Mouse (Mus musculus) granulocyte monocyte progenitor cell, adult 5-6 weeks (primary cell): Measurements from ENCODE around the gene Dhx57. TPM values are rescaled to one million over a fixed set of nuclear protein-coding genes. Genes with fewer than 3 reads are reported as not detected.
"Not testable (repeated sequence)": the region's sequence is repeated elsewhere in the genome, so short reads cannot be mapped to it uniquely, and the experiment has no call there.

Experiments
- ATAC-seq: replicated peaks from 2 replicates; pipeline ENCODE4 v1.8.0; 2016; ENCODE audit warnings: mild to moderate bottlenecking, moderate TSS enrichment, inconsistent platforms; ENCODE audit not compliant: poor library complexity, severe bottlenecking
- total RNA-seq, 2 experiments: library from RNA; stranded (forward) in 1 of 2; stranded (reverse) in 1 of 2; fragments of 200-712, 200-1000 nt in 1 of 2; fragments of >200 nt in 1 of 2; fragmentation: Nextera tagmentation in 1 of 2; gene quantifications; 2 replicates each; pipeline ENCODE4 v1.2.3; 2014 to 2017

The Dhx57 gene
- 10.2 and 10.5 TPM in 2 replicates for total RNA-seq (2014; fragmentation: Nextera tagmentation)
- total RNA-seq (2017), result 11.4 and 11.7 TPM in 2 replicates

GRCm38 (mm10) chr17:80290074-80290657 lies at the start of gene Dhx57, which contains the start of gene Morn2:
TSS of gene Dhx57 (minus strand) at chr17:80290476.
TSS of gene Morn2 (plus strand) at chr17:80290203.
- peak; percentile 97 for ATAC-seq

GRCm38 (mm10) chr17:80332386-80332785 lies 42.1 kb upstream of the Dhx57 start:
- no peak for ATAC-seq

- ATAC-seq, result no peak
These were observed 36.2 kb upstream of the Dhx57 start for GRCm38 (mm10) chr17:80326431-80326830.

GRCm38 (mm10) chr17:80325456-80325855 lies 35.2 kb upstream of the Dhx57 start:
- ATAC-seq, result no peak

GRCm38 (mm10) chr17:80324521-80324920 lies 34.2 kb upstream of the Dhx57 start:
- ATAC-seq, result no peak

GRCm38 (mm10) chr17:80323658-80324057 lies 33.4 kb upstream of the Dhx57 start:
- ATAC-seq, result peak; percentile 89

GRCm38 (mm10) chr17:80323015-80323414 lies 32.7 kb upstream of the Dhx57 start:
- ATAC-seq, result no peak

GRCm38 (mm10) chr17:80322228-80322627 lies 32.0 kb upstream of the Dhx57 start:
- ATAC-seq, result no peak

GRCm38 (mm10) chr17:80312405-80312804 lies 22.1 kb upstream of the Dhx57 start:
- no peak for ATAC-seq

- no peak for ATAC-seq
These were observed 21.5 kb upstream of the Dhx57 start for GRCm38 (mm10) chr17:80311761-80312160.

GRCm38 (mm10) chr17:80307251-80307650 lies 17.0 kb upstream of the Dhx57 start, which contains the start of gene Arhgef33:
TSS of gene Arhgef33 (plus strand) at chr17:80307407.
- ATAC-seq, result peak; percentile 53

GRCm38 (mm10) chr17:80298844-80299243 lies 8.6 kb upstream of the Dhx57 start:
- ATAC-seq, result no peak

GRCm38 (mm10) chr17:80295258-80295657 lies 5.0 kb upstream of the Dhx57 start:
- ATAC-seq, result peak; percentile 85

GRCm38 (mm10) chr17:80291148-80291547 lies 872 bp upstream of the Dhx57 start:
- ATAC-seq, result no peak

- ATAC-seq, result peak; percentile 4; the same call in 1 of the 2 replicates
These were observed 799 bp downstream of the Dhx57 start for GRCm38 (mm10) chr17:80289280-80290073.

GRCm38 (mm10) chr17:80288012-80288411 lies 2.3 kb downstream of the Dhx57 start:
- ATAC-seq, result peak; percentile 33

GRCm38 (mm10) chr17:80284446-80284845 lies 5.8 kb downstream of the Dhx57 start:
- ATAC-seq, result no peak

GRCm38 (mm10) chr17:80279340-80280070 lies 10.8 kb downstream of the Dhx57 start:
- no peak for ATAC-seq

GRCm38 (mm10) chr17:80278255-80278654 lies 12.0 kb downstream of the Dhx57 start:
- ATAC-seq, result no peak

GRCm38 (mm10) chr17:80270622-80271021 lies 19.7 kb downstream of the Dhx57 start:
- ATAC-seq, result not testable (repeated sequence)

- no peak for ATAC-seq
These were observed 22.1 kb downstream of the Dhx57 start for GRCm38 (mm10) chr17:80268151-80268550.
